Mouse (Mus musculus) megakaryocyte, embryonic 14.5 days (primary cell): ENCODE data around the gene Zfp940.

Experiments used
- FLI1 ChIP-seq: IDR thresholded peaks from 2 replicates; pipeline ENCODE4 v1.6.1; 2012; ENCODE audit warnings: low read length, inconsistent platforms, mixed read lengths
- GATA1 ChIP-seq: IDR thresholded peaks from 3 replicates; pipeline ENCODE4 v1.6.1; 2012; ENCODE audit warnings: mixed read lengths, low read length, inconsistent platforms, borderline replicate concordance

DNA sequence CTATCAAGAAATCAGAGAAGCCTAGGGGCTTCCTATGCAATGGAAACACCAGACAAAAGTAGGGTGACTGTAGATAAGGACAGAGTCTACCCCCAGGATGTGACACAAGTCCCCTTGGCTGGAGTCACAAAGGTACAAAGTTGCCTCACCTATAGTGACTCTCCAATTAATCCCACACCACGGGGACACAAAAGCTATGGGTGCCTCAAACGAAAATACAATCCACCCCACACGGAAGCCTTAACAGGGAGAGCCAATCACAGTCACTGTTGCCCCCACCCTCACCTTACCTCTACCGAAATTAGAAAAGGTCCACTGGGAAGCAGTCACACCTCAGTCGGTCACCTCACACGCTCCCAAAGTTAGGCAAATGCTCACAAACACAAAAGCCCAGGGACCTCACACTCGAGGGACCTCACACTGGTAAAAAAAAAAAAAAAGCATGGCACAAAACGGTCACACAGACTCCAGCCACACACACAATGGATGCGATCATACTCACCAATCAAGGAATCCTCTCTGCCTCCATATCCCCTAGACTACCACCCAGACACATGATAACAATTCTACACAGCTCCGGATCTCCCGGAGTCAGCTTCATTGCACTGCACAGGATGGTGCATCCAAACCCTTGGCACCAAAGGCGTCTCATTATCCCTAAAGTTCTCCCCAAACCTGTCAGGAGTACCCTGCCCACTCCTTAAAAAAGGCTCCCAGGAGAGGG, 38.2 kb downstream of the Zfp940 start:
- no peak for TF ChIP-seq GATA1
- TF ChIP-seq FLI1, result no peak
